Mouse (Mus musculus): ENCODE data around the gene Olfr690.
"Not testable (repeated sequence)": the region's sequence is repeated elsewhere in the genome, so short reads cannot be mapped to it uniquely, and the experiment has no call there.

Olfr690 gene

DNA sequence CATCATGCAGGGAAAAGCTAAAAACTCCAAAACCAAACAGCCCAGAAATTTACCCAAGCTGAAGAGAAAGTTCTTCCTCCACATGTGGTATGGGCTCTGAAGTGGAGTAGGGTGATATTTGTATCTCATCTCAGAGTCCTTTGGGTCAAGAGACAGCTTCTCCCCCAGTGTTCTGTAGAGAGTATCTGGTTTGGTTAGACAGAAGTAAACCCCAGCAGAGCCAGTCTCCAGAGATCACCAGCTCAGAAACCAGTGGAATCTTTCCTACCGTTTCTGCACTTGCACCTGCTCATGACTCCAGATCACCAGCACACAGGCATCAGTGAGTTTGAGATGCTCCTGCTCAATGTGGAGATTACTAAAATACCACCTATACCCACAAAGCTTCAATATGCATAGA, at the start of gene Olfr690:
Olfr690 (minus strand) TSS at position 101 of the 400 bp plus-strand sequence.
- DNase-seq (ENCODE audit: low spot score in 2 of 2) = no peak

DNA sequence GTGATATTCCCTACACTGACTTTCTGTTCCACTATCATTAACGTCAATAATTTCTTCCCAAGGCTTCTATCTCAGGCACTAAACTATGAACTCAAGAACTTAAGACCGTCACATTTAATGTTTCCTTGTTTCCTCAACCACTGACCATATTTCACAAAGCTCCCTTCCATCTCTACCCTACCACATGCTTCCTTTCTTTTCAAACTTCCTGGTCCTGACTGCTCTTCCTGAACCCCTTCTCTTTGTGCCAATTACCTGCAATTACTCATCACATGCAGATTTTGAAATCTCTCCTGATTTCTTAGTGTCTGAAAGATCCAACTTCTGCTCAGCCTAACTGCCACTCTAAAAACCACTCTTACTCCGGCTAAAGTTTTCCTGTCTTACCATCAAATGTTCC, 46.4 kb upstream of the Olfr690 start:
- DNase-seq (ENCODE audit: low spot score in 2 of 2) = no peak

DNA sequence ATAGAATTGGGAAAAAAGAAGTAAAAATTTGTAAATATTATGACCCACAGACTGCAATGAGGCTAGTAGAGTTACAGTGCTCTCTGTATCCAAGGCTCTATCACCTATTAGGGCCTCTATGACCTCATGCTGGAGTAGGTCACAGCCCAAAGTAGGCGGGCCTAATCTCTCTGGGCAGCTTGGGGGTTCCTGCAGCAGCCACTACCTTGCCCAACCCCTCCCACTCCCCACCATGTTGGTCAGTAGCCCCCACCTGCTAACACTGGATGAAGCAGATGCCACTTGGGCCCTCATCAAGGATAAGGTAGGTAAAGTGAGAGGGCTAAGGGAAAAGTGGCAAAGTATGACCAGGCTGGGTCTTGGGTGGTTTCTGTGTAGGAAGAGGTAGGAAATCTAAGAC, 41.0 kb upstream of the Olfr690 start, which contains the start of gene Gm5901:
Gm5901 (plus strand) TSS at position 173 of the 400 bp plus-strand sequence.
- no peak for DNase-seq (ENCODE audit: low spot score in 2 of 2)

DNA sequence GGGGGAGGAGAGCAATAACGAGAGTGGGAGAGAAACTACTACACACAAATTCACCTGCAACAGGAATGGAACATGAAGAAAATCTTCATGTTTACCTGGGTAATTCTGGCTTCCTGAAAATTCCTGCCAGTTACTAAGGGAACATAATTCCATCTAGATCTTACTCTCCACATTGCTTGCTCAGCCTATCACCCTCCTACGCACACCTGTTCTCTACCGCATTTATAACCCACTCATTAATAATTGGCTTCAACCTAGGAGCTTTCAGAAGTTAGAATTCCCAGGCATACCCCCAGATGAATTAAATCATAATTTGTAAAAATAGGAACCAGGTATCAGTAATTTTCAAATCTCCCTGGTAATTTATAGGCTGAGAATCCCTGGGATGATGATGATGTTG, 40.1 kb upstream of the Olfr690 start:
- DNase-seq (ENCODE audit: low spot score in 2 of 2) = no peak

DNA sequence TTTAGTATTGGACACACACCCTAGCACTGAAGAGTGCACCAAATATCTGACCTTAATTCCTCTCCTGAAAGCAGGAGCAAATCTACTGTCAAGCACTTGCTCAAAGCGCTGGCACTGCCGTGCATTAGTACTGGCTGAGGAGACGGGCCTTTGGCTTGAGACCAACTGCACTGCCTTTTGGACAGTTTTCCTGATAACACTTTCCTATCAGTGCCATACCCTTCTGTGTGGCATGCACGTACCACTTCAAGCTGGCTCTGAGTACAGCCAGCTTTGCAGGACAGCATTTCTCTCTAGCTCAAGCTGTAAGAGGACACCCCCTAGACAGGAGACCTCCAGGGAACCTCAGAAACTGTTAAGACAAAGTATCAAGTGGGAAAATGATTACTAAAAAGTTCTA, 39.6 kb upstream of the Olfr690 start:
- no peak for DNase-seq (ENCODE audit: low spot score in 2 of 2)

DNA sequence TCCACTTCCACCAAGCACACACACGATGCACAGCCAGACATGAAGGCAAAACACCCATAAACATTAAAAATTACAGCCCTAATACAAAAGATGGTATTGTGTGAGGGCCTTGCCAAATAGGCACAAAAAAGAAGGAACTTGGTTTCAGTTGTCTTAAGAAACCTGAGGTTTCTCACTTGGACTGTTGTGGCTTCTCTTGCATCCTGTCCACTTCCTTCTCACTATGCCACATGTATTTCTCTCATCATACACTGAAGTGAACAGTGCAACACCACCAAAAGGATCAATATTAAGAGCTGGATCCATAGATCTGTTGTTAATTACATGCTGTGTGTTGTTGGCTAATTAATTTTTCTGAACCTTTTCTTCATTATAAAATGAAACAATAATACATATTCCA, 39.0 kb upstream of the Olfr690 start:
- no peak for DNase-seq (ENCODE audit: low spot score in 2 of 2)

DNA sequence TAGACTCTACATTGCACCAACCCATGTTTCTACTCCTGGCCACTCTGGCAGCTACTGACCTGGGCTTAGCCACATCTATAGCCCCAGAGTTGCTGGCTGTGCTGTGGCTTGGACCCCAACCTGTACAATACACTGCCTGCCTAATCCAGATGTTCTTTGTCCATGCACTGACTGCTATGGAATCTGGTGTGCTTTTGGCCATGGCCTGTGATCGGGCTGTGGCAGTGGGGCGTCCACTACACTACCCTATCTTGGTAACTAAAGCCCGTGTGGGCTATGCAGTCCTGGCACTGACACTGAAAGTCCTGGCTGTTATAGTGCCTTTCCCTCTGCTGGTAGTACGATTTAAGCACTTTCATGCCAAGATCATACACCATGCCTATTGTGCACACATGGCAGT, 34.6 kb upstream of the Olfr690 start:
- DNase-seq (ENCODE audit: low spot score in 2 of 2) = no peak

DNA sequence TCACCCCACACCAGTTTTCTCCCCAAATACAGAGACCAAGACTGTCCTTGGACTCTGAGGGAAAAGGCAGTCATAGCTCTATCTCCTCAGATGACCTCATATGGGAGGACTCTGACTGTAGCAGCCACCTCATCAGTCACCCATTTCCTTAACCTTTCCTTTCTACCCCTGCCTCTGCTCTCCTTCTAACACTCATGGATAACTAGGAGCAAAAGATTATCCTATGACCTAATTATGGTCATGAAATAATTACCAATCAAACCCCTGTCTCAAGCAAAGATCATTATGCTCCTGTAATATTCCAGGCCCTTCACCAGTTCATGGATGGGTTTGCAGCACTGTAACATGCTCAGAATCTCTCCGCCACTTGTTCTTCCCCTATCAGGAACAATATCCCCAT, 34.0 kb upstream of the Olfr690 start, which contains the start of gene Olfr692:
Olfr692 (plus strand) TSS at position 301 of the 400 bp plus-strand sequence.
- no peak for DNase-seq (ENCODE audit: low spot score in 2 of 2)

DNA sequence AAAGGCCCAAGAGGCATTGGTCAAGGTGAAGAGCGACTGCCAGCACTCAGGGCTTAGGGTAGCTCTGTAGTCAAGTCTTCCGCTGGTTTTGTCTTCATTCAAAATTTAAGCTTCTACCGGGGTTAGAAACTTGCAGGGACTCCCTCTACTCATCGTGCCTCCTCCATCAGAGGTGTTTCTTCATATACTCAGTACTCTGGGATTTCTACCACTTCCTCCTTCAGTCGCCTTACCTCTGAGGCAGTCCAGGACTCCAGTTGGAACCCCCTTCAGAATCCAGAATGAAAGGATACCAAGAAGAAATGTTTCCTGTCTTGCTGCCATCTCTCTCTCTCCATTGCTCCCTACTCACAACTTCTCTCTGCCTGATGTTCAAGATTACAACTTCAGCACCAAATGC, 33.4 kb upstream of the Olfr690 start:
- no peak for DNase-seq (ENCODE audit: low spot score in 2 of 2)

DNA sequence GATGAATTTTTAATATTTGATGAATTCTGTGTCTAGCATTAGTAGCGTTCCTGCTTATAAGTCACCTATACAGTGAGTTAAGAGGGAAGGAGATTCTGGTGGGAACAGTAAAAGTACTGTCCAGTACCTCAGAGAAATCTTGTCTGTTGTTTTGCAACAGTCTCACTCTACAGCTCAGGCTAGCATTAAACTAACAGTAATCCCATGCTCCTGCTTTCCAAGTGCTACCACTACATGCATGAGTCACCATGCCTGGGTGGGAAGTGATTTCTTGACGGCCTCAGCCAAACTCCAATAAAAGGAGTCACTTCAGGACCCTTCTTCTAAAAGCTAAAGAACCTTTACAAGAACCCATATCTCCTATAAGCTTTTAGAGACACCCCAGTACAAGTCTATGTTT, 27.8 kb upstream of the Olfr690 start:
- no peak for DNase-seq (ENCODE audit: low spot score in 2 of 2)

DNA sequence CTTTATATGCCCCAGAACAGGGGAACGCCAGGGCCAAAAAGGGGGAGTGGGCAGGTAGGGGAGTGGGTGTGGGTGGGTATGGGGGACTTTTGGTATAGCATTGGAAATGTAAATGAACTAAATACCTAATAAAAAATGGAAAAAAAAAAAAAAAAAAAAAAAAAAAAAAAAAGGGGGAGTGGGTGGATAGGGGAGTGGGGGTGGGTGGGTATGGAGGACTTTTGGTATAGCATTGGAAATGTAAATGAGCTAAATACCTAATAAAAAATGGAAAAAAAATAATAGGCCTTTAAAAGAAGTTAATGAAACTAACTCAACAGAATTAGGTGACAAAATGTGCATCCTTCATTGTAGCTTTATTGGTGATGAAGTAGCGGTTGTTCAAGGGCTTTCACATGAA, 22.6 kb upstream of the Olfr690 start:
- DNase-seq (ENCODE audit: low spot score in 2 of 2) = not testable (repeated sequence)

DNA sequence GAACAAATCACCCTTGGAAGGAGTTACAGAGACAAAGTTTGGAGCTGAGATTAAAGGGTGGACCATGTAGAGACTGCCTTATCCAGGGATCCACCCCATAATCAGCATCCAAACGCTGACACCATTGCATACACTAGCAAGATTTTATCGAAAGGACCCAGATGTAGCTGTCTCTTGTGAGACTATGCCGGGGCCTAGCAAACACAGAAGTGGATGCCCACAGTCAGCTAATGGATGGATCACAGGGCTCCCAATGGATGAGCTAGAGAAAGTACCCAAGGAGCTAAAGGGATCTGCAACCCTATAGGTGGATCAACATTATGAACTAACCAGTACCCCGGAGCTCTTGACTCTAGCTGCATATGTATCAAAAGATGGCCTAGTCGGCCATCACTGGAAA, 22.2 kb upstream of the Olfr690 start:
- not testable (repeated sequence) for DNase-seq (ENCODE audit: low spot score in 2 of 2)

DNA sequence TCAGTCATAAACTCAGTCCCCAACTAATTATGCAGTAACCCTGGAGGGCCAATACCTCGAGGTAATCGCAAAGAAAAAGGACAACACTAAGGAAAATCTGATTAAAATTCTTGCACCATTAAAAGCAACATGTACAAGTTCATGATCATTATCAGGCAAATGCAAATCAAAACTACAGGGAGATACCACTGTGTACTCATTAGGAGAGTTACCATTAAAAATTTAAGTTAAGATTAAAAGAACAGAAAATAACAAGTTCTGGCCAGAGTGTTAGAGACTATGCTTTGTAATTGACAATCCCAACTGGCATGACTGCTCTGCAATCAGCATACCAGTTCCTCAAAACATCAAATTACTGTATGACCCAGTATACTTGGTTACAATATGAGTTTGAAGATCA, 8.8 kb upstream of the Olfr690 start:
- DNase-seq (ENCODE audit: low spot score in 2 of 2) = no peak

DNA sequence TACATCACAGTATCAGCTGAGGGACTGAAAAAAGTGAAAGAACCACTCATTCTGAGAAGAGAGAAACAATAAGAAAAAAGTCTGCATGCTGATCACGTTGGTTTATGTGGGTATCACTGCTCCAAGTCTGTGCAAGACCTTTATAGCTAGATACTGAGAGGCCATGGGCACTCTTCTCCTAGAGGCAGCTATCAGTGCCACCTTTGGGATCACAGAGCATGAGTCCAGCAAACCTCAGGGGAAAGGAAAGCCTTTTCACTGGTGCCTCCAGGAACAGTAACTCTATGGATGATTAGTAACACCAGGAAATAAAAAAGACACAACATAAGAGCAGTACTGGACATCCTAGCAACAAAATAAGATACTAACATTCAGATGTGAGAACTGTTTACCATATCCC, 8.3 kb upstream of the Olfr690 start, which contains the start of gene Olfr691:
Olfr691 (minus strand) TSS at position 101 of the 400 bp plus-strand sequence.
- no peak for DNase-seq (ENCODE audit: low spot score in 2 of 2)

DNA sequence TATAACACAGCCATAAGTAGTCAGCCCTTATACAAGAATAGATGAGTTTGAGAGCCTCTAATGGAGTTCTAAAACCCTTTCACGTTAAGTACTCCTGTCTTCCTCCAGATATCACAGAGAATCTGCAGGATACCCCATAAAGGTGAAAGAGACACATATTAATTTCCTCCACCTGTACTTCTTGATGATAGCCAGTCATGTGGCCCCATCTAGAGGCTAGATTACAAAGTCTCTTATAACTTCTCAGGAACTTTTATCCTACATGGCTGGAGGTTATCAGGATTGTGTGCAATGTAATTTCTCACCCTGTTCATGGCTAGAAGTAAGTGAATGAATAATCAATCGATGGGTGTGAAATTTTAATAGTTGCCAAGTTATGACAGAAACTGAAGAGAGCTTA, 8.6 kb downstream of the Olfr690 start:
- no peak for DNase-seq (ENCODE audit: low spot score in 2 of 2)

DNA sequence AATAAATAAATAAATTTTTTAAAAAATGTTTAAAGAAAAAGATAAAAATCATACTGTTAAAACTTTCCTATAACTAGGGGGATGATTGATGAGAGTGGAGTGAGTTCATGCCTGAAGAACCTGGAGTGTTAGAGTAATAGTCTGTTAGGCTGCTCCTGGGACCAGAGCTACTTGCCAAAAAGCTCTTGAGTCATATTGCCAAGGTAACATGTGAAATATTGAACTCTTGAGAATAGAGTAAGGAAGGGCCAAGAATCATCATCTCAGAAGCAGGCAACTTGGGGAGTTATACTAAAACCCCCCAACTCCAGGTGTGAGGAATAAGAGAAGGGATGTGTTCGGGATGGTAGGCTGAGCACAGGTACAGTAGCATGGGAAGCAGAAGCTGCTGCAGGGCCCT, 23.0 kb downstream of the Olfr690 start, which contains the start of gene Olfr689:
Olfr689 (plus strand) TSS at position 301 of the 400 bp plus-strand sequence.
- DNase-seq (ENCODE audit: low spot score in 2 of 2) = no peak

DNA sequence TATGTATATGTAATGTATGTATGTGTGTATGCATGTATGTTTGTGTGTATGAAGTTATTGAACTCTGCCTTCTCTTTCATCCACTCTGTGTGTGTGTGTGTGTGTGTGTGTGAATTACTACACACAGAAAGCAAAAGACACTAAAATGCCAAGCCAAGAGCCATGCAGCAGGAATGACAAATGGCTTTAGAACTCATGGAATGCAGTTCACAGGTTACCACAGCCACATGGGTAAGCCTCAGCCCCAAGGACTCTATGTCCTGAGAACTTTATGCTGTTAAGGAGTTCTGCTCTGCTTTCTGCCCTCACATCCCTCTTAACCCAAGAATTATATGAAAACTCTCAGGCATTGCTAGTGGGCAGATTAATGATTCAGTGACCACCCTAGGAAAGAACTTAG, 43.9 kb downstream of the Olfr690 start:
- no peak for DNase-seq (ENCODE audit: low spot score in 2 of 2)

DNA sequence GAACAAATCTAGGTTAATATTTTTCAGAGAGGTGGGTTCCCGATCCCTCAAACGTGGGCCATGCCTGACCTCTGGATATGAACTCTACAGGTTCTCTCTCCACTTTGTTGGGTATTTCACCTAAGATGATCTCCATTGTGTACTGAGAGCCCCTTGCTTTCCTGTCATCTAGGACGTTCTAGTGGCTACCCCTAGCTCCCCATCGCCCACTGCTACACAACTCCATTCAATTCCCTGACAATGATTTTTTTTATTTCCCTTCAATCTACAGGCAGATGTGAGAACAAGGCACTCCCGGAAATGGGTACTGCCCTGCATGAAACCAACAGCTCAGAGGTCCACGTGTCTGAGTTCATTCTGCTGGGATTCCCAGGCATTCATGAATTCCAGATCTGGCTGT, 46.1 kb downstream of the Olfr690 start, which contains the start of gene Olfr688:
Olfr688 (plus strand) TSS at position 301 of the 400 bp plus-strand sequence.
- DNase-seq (ENCODE audit: low spot score in 2 of 2) = no peak

Measured in urinary bladder, postnatal 36 days (tissue).